Mouse (Mus musculus): Measurements from ENCODE around the gene Rapgef3.

DNA sequence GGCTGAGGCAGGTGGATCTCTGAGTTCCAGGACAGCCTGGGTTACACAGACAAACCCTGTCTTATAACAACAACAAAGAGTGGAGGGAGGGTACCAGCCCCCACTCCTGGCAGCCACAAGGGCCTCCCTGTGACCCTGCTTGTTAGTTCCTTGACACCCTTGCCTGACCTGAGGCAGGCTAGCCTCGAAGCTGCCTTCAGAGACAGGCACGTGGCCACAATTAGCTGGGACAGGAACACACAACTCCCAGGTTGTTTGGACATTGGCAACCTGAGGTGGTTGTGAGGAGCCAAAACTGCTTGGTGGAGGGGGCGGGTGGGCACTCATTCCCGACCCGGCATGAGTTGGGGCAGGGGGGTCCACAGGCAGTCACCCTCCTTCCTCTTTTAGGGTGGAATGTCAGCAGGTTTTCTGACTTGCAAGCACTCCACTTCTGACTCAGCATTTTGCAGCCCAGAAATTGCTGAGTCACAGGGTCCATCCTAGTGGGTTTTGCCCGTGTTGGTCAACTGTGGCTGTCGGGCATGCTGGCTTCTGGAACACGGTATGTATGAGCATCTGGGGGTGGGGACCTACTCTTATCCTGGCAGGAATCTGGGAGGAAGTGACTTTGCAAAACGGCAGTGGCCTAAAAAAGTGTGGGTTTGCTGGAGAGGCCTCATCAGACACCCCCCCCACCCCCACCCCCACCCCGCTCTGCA lies 18.8 kb upstream of the Rapgef3 start:
- TF ChIP-seq EP300 (IDR thresholded peaks at IDR 0.05), result no peak
- TF ChIP-seq CTCF (IDR thresholded peaks at IDR 0.05), result no peak

All from lung, postnatal 0 days (tissue).